22 mouse cellular contexts compared by ENCODE assay signal in genomic region chr12:73493929-73494530, GRCm38 (mm10). TPM values are rescaled to one million over a fixed set of nuclear protein-coding genes. Genes with fewer than 3 reads are reported as not detected.
DNase-seq lines count a peak whose midpoint lies in the region.
"Had no signal": no experiment of that assay in that cellular context is flagged by ENCODE, and none has a peak within 500 bp of the region (broad histone marks: within the 10 kb centered on the region; RNA-seq: fewer than 3 reads in every experiment).

No protein-coding gene starts in this region.

- H3K4me1 ChIP-seq in limb, embryonic 10.5 days, result peaks cover 35% of the 10 kb centered on the region
- H3K4me1 ChIP-seq: forebrain, embryonic 13.5 days had no signal

- no peaks in the 10 kb centered on the region for H3K9me3 ChIP-seq in limb, embryonic 10.5 days (replicated peaks)
- H3K9me3 ChIP-seq: forebrain, embryonic 13.5 days; hindbrain, embryonic 15.5 days had no signal

- no peak overlapping the region for H3K4me3 ChIP-seq in limb, embryonic 10.5 days
- H3K4me3 ChIP-seq: forebrain, embryonic 13.5 days; hindbrain, embryonic 15.5 days; left cerebral cortex, adult 2 months had no signal

- no peaks in the 10 kb centered on the region for H3K36me3 ChIP-seq in limb, embryonic 10.5 days
- H3K36me3 ChIP-seq: hindbrain, embryonic 15.5 days had no signal

- 87% methylated on average over 16 of the region's 16 CpGs for WGBS in limb, embryonic 10.5 days

- H3K27ac ChIP-seq in limb, embryonic 10.5 days, result peak overlapping the region; percentile 67
- H3K27ac ChIP-seq: forebrain, embryonic 13.5 days; hindbrain, embryonic 15.5 days; left cerebral cortex, adult 2 months; stomach, postnatal 0 days had no signal

- peak; percentile 8 for DNase-seq in kidney, adult 11 months
- no peak for DNase-seq in kidney, adult 18-20 months
- peak; percentile 59 for DNase-seq in CD4-positive, CD25-positive, alpha-beta regulatory T cell, adult 2 months (ENCODE audit: low read depth, low spot score)
- DNase-seq in adrenal gland, postnatal 10 days, result peak; percentile 41
- DNase-seq in limb, embryonic 10.5 days (ENCODE audit: low spot score), result no peak
- DNase-seq in left cerebral cortex, adult 18-20 months (ENCODE audit: low spot score in 2 of 2), result no peak
- no peak for DNase-seq in urinary bladder, postnatal 25 days (ENCODE audit: low spot score)
- no peak for DNase-seq in thymus, postnatal 4 days
- DNase-seq: cerebellum, adult 11 months; cerebellum, postnatal 25 days; gastrocnemius, postnatal 10 days; heart, adult 18-20 months; heart, postnatal 36 days; lung, adult 18-20 months; lung, postnatal 36 days; retina, postnatal 1 day; right cerebral cortex, postnatal 4 days had no signal

- H3K27me3 ChIP-seq in limb, embryonic 10.5 days (ENCODE audit: low read depth, poor library complexity, severe bottlenecking), result no peaks in the 10 kb centered on the region
- H3K27me3 ChIP-seq: forebrain, embryonic 13.5 days; hindbrain, embryonic 15.5 days; Patski had no signal

RNA-seq across cellular contexts. Expression of gene Tmem30b, which starts 52.2 kb away (rescaled TPM):
- 1 to 10 TPM; 3.0 to 5.8 TPM for total RNA-seq in adrenal gland, postnatal 10 days (2021)
- polyA plus RNA-seq in limb, embryonic 10.5 days (2016; fragmentation: Nextera tagmentation; extraction: Ambion mirVana), result 9.1 and 15.7 TPM in 2 replicates
- total RNA-seq in left cerebral cortex, adult 18-20 months (2021), result under 1 TPM; 0.30 to 0.40 TPM
- polyA plus RNA-seq: Patski had no signal

Comparison
In these comparisons a context has a peak if more than half of its experiments do, and no peak if none do; other contexts are left out.
1. DNase-seq: peak in kidney, adult 11 months (single experiment), CD4-positive, CD25-positive, alpha-beta regulatory T cell, adult 2 months (single experiment) and adrenal gland, postnatal 10 days (single experiment); none in kidney, adult 18-20 months (single experiment), limb, embryonic 10.5 days (single experiment), left cerebral cortex, adult 18-20 months (0 of 2), urinary bladder, postnatal 25 days (single experiment) and thymus, postnatal 4 days (single experiment).